Mouse (Mus musculus) thymus, postnatal 25 days (tissue): ENCODE data around the gene Thap12.

Source experiments
- DNase-seq: peaks from one replicate; pipeline ENCODE4 v3.0.0; 2022

Gene Thap12

GRCm38 (mm10) chr7:98763911-98764310, 61.0 kb downstream of the Thap12 start:
- DNase-seq, result no peak

- no peak for DNase-seq
Measured at GRCm38 (mm10) chr7:98767261-98767660, 64.4 kb downstream of the Thap12 start.
